Mouse (Mus musculus): Measurements from ENCODE around the gene Tlr5.

Tlr5 gene

GRCm38 (mm10) chr1:182953667-182954066, 921 bp upstream of the Tlr5 start:
- no peak for DNase-seq (ENCODE audit: low read depth)

DNA sequence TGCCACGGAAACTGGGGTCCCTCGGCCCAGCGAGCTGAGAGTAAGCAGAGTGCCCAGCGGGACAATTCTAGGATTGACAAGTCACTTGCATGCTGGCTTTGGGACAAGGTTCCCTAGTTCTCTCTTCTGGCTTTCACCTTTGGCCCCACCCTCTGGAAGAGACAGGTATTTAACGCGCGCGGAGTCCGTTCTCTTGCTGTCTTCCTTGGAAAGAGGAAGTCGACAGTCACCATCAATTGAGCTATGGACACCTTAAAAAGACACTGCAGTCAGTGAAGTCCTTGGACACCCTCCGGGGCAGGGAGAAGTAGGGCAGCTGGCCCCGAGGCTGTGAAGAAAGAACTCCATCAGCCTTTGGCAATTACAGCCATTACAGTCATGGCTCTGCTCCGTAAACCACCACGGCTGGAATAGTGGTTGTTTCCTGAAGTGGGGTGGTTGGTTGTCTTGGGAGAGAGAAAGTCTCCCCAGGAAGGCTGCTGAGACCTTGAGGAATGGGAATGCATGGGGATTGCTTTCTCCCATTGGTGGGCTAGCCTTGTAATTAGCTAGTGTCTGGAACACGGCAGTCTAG, 546 bp downstream of the Tlr5 start:
- no peak for DNase-seq (ENCODE audit: low read depth)

DNA sequence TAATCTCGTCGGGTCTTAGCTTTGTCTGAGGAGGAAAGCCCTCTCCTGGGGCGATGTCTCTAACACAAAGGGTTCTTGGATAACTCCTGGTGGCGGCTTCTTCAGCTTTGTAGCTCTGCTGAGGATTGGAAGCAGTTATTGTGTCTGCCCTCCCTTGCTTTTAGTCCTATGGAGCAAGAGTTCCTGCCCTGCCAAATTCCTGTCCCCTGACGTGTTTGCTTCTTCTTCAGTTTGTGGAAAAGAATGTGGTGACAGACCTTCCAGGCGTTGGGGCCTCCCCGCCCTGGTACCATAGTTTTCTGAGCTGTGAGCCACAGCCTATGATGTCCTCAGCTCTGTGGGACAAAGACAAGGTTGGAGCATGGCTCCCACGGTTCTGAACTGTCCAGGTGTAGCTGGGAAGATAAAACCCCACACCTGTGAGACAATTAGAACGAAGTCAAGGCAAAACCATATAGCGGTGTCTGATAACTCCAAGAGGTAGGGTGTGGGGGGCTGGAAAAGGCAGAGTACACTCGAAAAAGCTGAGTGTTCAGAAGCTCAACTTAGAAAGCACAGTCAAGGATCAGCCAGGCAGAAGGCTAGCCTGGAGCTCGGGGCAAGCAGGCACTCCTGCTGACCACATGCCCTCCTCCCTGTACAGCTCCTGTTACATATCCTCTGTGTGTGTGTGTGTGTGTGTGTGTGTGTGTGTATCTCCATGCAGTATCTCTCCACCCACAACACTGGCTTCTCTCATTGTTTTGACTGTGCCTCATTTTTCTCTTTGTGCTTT, 1.8 kb downstream of the Tlr5 start:
- no peak for DNase-seq (ENCODE audit: low read depth)

GRCm38 (mm10) chr1:182957001-182957757, 2.6 kb downstream of the Tlr5 start:
- DNase-seq (ENCODE audit: low read depth) = no peak

DNA sequence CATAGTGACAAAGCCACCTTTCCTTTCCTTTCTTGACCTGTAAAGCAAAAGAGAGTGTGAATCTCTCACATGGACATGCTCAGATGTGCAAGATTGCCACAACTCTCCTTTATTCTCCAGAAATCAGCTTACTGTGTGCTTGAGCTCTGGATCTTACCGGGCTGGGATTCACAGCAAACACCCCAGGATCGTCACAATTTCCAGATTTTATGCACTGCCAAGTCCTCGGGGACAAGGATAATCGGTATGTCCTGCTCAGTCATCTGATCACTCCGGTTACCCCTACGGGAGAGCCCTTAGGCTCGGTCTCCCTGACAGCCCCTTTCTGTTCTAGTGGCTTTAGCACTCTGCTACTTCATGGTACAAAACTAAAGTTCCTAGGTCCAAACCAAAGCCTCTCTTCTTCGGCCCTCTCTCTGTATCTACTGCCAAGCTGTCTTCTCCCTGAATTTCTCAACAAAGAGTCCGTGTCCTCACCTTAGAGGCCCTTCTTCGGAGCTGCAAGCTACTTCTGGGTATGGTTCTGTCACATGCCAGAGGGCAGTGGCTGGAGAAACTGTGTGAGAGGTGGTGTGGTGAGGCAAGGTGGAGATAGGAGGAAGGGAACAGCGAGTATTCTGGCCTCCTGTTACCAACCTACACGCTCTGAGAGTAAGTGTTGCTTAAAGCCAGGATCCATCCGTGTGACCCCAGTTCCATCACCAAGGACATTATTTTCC, 3.4 kb downstream of the Tlr5 start:
- DNase-seq (ENCODE audit: low read depth) = no peak

DNA sequence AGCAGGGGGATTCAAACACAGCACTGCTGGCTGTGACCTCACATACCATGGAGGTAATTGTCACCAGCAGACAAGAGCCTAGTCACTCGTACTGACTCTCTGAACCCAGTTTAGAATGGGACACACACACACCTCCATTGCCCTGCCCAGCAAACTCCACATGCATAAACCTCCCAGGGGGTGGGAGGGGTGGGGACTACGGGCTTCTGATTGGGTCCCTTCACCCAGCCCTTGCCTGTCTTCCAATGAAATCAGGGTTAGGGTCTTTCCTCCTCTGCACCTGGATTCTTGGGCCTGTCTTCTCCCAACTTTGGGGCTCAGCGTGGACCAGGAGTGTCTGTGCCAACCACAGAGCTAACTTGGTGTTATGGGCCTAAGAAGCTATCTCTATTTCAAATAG, 4.2 kb downstream of the Tlr5 start:
- no peak for DNase-seq (ENCODE audit: low read depth)

DNA sequence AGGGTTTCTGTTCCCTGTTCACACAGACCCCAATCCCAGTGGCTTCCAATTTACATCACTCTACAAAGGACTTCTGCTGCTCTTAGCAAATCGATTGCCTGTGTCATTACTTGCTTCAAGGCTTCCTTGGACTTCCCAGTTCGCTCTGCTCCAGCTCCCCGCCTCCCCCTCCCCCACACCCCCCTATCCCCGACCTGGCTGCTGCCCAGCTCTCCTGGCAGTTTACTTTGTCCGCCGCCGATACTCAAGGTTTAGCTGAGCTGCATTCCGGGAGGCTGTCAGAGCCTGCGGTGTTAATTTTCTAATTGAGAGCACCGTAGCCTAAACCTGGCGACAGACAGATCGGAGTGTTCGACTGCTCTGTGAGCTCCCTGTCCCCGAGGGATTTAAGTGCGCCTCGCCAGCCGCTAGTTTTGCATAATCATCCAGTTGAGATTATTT, 4.7 kb downstream of the Tlr5 start:
- DNase-seq (ENCODE audit: low read depth) = no peak

GRCm38 (mm10) chr1:182959811-182960455, 5.3 kb downstream of the Tlr5 start:
- peak; percentile 75 for DNase-seq (ENCODE audit: low read depth)

DNA sequence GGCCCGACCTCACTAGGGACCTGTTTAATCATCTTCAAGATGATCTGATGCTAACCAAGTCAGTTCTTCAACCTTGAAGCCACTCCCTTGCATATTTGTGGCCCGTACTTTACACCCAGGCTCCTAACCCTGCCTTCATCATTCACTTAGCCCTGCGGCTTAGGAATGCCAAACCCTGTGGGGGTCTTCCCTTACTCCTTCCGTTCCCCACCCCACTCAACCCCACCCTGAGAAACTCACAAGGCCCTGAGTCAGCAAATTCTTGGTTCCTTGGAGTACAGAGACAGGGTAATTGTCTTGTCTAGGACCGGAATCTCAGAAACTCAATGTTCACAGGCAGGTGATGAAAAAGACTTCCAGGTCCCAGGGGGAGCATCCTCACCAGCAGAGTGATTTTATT, 6.5 kb downstream of the Tlr5 start:
- no peak for DNase-seq (ENCODE audit: low read depth)

DNA sequence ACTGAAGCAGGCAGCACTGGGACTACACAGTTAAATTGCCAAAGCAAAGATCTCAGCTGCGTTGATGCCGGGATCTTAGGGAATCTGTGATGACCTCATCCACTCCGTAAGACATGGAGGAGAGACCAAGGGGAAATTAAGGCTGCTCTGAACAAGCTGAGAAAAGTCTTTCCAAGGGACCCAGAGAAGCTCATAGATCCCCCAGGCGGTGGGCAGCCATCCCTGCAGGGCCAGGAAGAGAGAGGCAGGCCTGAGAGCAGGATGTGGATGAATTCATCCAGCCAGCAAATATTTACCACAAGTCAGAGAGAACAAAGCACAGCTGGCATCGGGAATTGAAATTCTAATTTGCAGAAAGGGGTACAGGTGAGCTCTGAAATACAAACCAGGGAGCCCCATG, 8.7 kb downstream of the Tlr5 start:
- DNase-seq (ENCODE audit: low read depth) = no peak

DNA sequence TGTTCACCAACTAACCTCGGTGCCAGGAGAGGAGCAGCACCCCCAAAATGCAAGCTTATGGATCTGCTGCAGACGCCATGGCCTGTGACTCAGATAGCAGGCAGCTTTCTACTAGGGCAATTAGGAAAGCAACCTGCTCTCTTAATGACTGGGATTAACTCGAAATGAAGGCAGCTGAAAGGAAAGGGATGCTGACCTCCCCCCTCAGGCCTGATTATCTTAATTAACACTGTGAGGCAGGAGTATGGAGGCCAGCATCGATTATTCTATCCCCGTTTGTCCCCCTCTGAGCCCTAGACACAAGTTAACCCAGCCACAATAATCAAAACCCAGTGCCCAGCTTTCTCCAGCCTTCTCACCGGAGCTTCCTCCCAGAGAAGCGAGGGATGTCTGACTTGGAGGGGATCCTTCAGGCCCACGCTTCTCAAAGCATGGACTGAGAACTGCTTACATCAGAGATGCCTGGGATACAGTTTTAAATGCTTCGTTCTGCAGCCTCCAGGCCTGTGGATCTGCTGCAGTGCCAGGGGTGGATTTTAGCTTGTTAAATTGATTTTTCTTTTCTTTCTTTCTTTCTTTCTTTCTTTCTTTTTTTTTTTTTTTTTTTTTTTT, 10.4 kb downstream of the Tlr5 start:
- no peak for DNase-seq (ENCODE audit: low read depth)

GRCm38 (mm10) chr1:182968732-182969131, 14.1 kb downstream of the Tlr5 start:
- DNase-seq (ENCODE audit: low read depth) = no peak

GRCm38 (mm10) chr1:182972240-182972639, 17.7 kb downstream of the Tlr5 start:
- DNase-seq (ENCODE audit: low read depth) = no peak

DNA sequence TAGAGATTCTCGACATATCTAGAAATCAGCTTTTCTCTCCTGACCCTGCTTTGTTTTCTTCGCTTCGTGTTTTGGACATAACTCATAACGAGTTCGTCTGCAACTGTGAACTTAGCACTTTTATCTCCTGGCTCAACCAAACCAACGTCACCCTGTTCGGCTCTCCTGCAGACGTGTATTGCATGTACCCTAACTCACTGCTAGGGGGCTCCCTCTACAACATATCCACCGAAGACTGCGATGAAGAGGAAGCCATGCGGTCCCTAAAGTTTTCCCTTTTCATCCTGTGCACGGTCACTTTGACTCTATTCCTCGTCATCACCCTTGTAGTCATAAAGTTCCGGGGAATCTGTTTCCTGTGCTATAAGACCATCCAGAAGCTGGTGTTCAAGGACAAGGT, 20.2 kb downstream of the Tlr5 start:
- no peak for DNase-seq (ENCODE audit: low read depth)

- no peak for DNase-seq (ENCODE audit: low read depth)
Measured at GRCm38 (mm10) chr1:182980702-182981101, 26.1 kb downstream of the Tlr5 start.

- peak; percentile 83 for DNase-seq (ENCODE audit: low read depth)
Measured at GRCm38 (mm10) chr1:182982995-182983394, 28.4 kb downstream of the Tlr5 start.

GRCm38 (mm10) chr1:182983496-182984127, 29.0 kb downstream of the Tlr5 start:
- DNase-seq (ENCODE audit: low read depth) = no peak

- DNase-seq (ENCODE audit: low read depth) = no peak
Measured at GRCm38 (mm10) chr1:182986243-182986642, 31.7 kb downstream of the Tlr5 start.

GRCm38 (mm10) chr1:182986750-182987149, 32.2 kb downstream of the Tlr5 start:
- DNase-seq (ENCODE audit: low read depth) = no peak

GRCm38 (mm10) chr1:182987801-182988200, 33.2 kb downstream of the Tlr5 start:
- no peak for DNase-seq (ENCODE audit: low read depth)

DNA sequence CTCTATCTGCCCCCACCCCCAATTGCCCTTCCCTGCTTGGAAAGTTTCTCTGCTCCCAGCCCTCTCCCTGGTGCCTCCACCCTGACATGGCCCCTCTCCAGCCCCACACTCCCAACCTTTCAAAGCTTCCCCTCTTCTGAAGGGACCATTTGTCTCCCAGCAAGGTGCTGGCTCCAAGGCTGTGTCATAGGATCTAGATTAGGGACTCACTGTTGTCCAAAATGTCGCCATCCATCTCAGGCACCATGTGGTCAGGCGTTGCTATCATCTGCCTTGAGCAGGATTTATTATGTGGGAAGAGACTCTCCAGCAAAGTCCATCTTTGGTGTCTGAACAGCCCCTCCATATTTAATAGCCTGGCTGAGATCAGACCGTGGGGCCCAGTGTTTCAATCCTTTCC, 34.1 kb downstream of the Tlr5 start:
- DNase-seq (ENCODE audit: low read depth) = no peak
